Mouse (Mus musculus) heart, embryonic 13.5 days (tissue): ENCODE results near the gene Etnk1. TPM values are rescaled to one million over a fixed set of nuclear protein-coding genes. Genes with fewer than 3 reads are reported as not detected.
A peak's percentile ranks its signal among the peaks of the same experiment; 100 is the strongest.

ENCODE experiments used
- ATAC-seq: fragments of 200-750 bp; cut with Nextera tagmentation; 2 replicates; pipeline ENCODE4 v1.8.0; 2017; ENCODE audit warnings: moderate TSS enrichment; ENCODE audit not compliant: insufficient number of reproducible peaks, low FRiP score, low TSS enrichment; ENCODE audit errors: extremely low read depth
- H3K27ac ChIP-seq: fragments of 300-500 bp; sonication (generic); replicated peaks from 2 replicates; pipeline ENCODE4 v1.5.1; 2015; ENCODE audit warnings: moderate library complexity, mild to moderate bottlenecking, inconsistent platforms
- H3K27me3 ChIP-seq: fragments of 300-500 bp; sonication (generic); replicated peaks from 2 replicates; pipeline ENCODE4 v1.6.1; 2015; ENCODE audit warnings: mild to moderate bottlenecking, inconsistent platforms
- H3K36me3 ChIP-seq: fragments of 300-500 bp; sonication (generic); 2 replicates; pipeline ENCODE4 v1.6.1; 2015; ENCODE audit warnings: mild to moderate bottlenecking, inconsistent platforms
- H3K4me1 ChIP-seq: fragments of 300-500 bp; sonication (generic); 2 replicates; pipeline ENCODE4 v1.6.1; 2015; ENCODE audit warnings: inconsistent platforms
- H3K4me2 ChIP-seq: fragments of 300-500 bp; sonication (generic); 2 replicates; pipeline ENCODE4 v1.6.1; 2015; ENCODE audit warnings: inconsistent platforms, mild to moderate bottlenecking, moderate library complexity
- H3K4me3 ChIP-seq: fragments of 300-500 bp; sonication (generic); 2 replicates; pipeline ENCODE4 v1.5.1; 2015; ENCODE audit warnings: moderate library complexity, mild to moderate bottlenecking, inconsistent platforms
- H3K9ac ChIP-seq: fragments of 300-500 bp; sonication (generic); 2 replicates; pipeline ENCODE4 v1.6.1; 2015; ENCODE audit warnings: inconsistent platforms, mild to moderate bottlenecking, moderate library complexity
- H3K9me3 ChIP-seq: fragments of 300-500 bp; sonication (generic); 2 replicates; pipeline ENCODE4 v1.6.1; 2016; ENCODE audit warnings: inconsistent platforms
- WGBS: fragments of 180-500 bp; shearing (Covaris S2); methylation state at CpG from one replicate; pipeline ENCODE4 v1.1.7; 2015; ENCODE audit warnings: mixed read lengths; 5-methylcytosine and 5-hydroxymethylcytosine counted together
- polyA plus RNA-seq: library from polyadenylated mRNA; unstranded; fragments of >200 nt; fragmentation: Nextera tagmentation; extraction: Ambion mirVana; gene quantifications from 2 replicates; pipeline ENCODE4 v1.2.1, GENCODE M21; 2015

Gene Etnk1
- polyA plus RNA-seq, 1 experiment from 2014 or later, result 11.0 TPM

DNA sequence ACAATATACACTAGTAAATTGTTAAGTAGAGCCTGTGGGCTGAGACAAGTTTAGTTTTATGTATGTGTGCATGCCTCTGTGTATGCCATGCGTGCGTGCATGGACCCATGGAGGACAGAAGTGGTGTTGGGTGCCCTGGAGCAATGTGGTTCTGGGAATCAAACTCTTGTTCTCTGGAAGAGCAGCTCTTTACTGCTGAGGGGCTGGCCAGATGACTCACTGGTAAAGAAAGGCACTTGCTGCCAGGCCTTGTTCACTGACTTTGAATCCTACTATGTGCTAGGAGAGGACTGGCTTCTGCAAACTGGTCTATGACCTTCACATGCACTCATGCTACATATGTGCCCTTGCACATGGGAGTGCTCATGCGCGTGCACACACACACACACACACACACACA lies 7.2 kb downstream of the Etnk1 start:
- Histone ChIP-seq H3K27me3 (no peaks in the 10 kb centered on the region), H3K4me1 (peaks cover 47% of the 10 kb centered on the region), H3K4me3 (no peak overlapping the region), H3K9me3 (no peaks in the 10 kb centered on the region), H3K9ac (no peak overlapping the region), H3K27ac (no peak overlapping the region), H3K36me3 (peaks cover 42% of the 10 kb centered on the region), H3K4me2 (no peak overlapping the region)
- ATAC-seq, result no peak
- 95% methylated on average over 4 of the region's 4 CpGs for WGBS

DNA sequence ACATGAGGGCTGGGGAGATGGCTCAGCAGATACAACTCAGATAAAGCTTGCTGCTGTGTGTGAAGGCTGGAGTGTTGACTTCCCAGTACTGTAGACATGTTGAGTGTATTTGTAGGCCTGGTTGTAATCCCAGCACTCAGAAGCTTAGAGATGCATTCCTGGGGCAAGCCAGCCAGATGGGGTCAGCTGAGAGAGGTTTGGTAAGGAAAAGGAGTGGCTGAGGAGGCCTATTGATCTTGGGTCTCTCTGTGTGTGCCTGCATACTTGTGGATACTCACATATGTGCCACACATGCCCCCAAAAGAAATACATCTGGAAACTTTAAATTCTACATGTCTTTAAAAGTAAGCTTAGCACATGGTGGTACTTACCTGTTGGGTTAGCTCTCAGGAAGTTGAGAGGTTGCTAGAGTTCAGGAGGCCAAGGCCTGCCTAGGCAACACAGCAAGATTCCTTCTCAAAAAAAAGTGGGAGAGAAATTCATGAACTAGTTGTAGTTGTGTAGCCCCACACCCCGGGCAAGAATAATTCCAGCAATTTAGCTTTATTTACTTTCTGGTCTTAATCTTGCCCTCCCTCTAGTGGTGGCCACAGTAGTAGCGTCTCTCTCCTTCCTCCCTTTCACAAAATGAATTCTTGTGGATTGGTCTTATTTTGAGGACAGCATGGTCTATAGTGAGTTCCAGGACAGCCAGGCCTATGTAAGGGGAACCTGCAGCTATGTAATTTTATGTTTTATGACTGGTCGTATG lies 8.1 kb downstream of the Etnk1 start:
- Histone ChIP-seq H3K4me3 (no peak overlapping the region), H3K36me3 (peaks cover 38% of the 10 kb centered on the region), H3K4me2 (no peak overlapping the region), H3K4me1 (peaks cover 47% of the 10 kb centered on the region), H3K27ac (no peak overlapping the region), H3K9ac (no peak overlapping the region), H3K9me3 (no peaks in the 10 kb centered on the region), H3K27me3 (no peaks in the 10 kb centered on the region)
- WGBS, result 38% methylated on average over 3 of the region's 3 CpGs
- ATAC-seq, result no peak

DNA sequence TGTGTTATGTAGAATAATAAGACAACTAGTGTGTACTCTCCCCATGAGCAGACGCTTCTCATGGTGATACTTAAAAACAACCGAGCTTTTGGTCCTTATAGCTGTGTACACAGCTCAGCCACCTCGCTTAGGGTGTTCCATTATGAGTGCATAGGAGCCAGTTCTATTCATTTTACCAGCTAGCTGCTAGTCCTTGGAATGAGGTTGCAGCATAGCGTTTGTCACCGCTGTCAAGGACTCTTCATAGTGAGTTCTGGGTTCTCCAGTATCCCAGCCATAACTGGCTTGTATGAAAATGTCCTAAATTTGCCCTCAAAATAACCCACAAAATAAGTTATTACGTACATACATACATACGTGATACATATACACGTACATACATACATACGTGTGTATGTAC lies 9.1 kb downstream of the Etnk1 start:
- H3K27me3 ChIP-seq, result no peaks in the 10 kb centered on the region
- ATAC-seq, result no peak
- peaks cover 42% of the 10 kb centered on the region for H3K36me3 ChIP-seq
- no peak overlapping the region for H3K27ac ChIP-seq
- H3K4me3 ChIP-seq, result no peak overlapping the region
- H3K4me2 ChIP-seq, result no peak overlapping the region
- H3K9ac ChIP-seq, result no peak overlapping the region
- no peaks in the 10 kb centered on the region for H3K9me3 ChIP-seq
- H3K4me1 ChIP-seq, result peaks cover 39% of the 10 kb centered on the region
- WGBS, result 88% methylated on average over 9 of the region's 9 CpGs

DNA sequence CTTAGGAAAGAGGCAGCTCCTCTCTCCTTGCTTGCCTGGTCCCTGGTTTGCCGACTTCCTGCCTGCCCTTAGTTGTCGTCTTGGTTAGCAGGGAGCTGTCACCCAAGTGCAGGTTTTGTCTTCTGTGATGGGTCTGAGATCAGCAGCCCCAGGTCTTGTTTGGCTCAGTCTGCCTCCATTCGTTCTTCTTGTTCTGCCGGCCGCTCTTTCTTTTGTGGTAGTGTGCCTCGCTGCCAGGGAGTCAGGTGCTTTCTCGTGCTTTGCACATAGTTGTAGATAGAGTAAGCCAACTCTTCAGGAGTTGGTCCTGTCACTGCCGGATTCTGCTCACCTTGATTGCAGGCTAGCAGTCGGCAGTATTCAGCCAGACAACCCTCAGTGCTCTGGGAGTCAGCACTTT lies 9.6 kb downstream of the Etnk1 start:
- WGBS, result 78% methylated on average over 9 of the region's 9 CpGs
- Histone ChIP-seq H3K4me3 (no peak overlapping the region), H3K36me3 (peaks cover 42% of the 10 kb centered on the region), H3K9ac (no peak overlapping the region), H3K4me1 (peaks cover 37% of the 10 kb centered on the region), H3K4me2 (no peak overlapping the region), H3K27ac (no peak overlapping the region), H3K9me3 (no peaks in the 10 kb centered on the region), H3K27me3 (no peaks in the 10 kb centered on the region)
- ATAC-seq, result no peak

DNA sequence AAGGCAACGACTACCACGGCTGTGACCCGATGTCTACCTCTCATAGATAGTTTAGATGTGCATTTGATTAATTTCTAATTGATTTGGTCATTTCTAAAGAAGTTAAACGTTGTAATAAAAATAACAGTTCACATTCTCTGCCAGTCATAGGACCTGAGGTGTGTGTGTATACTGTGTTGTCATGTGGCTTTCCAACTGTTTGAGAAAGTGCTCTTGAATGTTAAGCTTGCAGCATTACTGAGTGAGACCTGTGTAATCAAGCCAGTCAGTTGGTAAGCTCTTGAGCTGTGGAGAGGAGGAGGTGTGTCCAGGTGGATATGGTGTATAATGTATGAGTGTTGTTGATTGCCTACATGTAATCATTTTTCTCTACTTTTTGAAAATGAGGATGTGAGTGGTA lies 12.2 kb downstream of the Etnk1 start:
- no peak overlapping the region for H3K9ac ChIP-seq
- no peak for ATAC-seq
- 78% methylated on average over 4 of the region's 4 CpGs for WGBS

DNA sequence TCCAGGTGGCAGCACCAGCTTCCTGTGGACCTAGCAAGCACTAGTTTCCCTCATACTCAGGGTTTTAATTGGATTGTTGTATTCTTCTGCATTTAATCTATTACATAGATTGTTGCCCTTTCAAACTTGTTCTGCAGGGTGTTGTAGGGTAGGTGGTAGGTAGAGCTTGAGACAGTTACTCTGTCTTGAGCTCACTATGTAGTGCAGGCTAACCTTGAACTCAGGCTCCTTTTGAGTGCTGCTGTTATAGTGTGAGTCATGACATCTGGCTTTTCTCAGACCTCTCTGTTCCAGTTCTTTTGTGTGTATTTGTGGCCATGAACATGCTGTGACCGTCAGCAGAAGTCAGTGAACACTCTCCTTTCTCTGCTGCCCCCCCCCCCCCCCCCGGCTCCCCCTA lies 12.7 kb downstream of the Etnk1 start:
- 61% methylated on average over 2 of the region's 2 CpGs for WGBS
- Histone ChIP-seq H3K9me3 (no peaks in the 10 kb centered on the region), H3K9ac (no peak overlapping the region), H3K36me3 (peaks cover 48% of the 10 kb centered on the region), H3K27ac (no peak overlapping the region), H3K27me3 (no peaks in the 10 kb centered on the region), H3K4me1 (peaks cover 26% of the 10 kb centered on the region), H3K4me2 (no peak overlapping the region), H3K4me3 (no peak overlapping the region)
- no peak for ATAC-seq

More for the DNA sequence above, 12.2 kb downstream of the Etnk1 start:
- H3K4me1 ChIP-seq, result peaks cover 30% of the 10 kb centered on the region
- no peak overlapping the region for H3K27ac ChIP-seq
- no peaks in the 10 kb centered on the region for H3K27me3 ChIP-seq
- peaks cover 43% of the 10 kb centered on the region for H3K36me3 ChIP-seq
- H3K4me3 ChIP-seq, result no peak overlapping the region
- H3K4me2 ChIP-seq, result no peak overlapping the region
- no peaks in the 10 kb centered on the region for H3K9me3 ChIP-seq

DNA sequence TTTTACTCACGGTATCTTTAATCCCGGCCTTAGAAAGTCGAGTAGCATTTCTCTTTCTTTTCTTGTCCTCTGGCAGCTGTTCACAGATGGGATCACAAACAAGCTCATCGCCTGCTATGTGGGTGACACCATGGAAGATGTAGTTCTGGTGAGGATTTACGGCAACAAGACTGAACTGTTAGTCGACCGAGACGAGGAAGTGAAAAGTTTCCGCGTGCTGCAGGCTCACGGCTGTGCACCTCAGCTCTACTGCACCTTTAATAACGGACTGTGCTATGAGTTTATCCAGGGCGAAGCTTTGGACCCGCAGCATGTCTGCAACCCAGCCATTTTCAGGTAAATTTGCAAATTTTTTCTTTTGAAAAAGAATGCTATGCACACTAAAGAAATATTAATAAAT lies 13.5 kb downstream of the Etnk1 start:
- Histone ChIP-seq H3K4me3 (no peak overlapping the region), H3K27ac (no peak overlapping the region), H3K4me1 (peaks cover 21% of the 10 kb centered on the region), H3K27me3 (no peaks in the 10 kb centered on the region), H3K4me2 (no peak overlapping the region), H3K9ac (no peak overlapping the region), H3K9me3 (no peaks in the 10 kb centered on the region), H3K36me3 (peaks cover 54% of the 10 kb centered on the region)
- 88% methylated on average over 14 of the region's 14 CpGs for WGBS
- no peak for ATAC-seq

DNA sequence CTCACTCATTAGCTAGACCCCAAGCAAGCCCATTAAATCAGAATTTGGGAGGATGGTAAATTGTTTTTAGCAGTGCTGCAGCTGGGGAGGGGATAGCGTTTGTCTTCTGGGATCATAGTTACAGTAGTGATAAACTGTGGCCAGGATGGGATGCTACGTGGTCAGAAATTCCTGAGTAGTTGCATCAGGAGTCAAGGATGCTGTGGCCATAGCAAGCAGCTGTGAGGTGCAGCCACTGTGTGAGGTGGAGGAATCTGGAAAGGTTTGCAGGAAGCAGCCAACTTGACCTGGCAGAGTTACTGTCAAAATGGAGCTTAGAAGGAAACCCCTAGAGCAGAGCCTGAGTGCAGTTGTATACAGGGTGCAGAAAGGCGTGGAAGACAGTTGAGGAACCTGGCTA lies 17.1 kb downstream of the Etnk1 start:
- H3K4me1 ChIP-seq, result peaks cover 11% of the 10 kb centered on the region
- no peak overlapping the region for H3K4me3 ChIP-seq
- WGBS, result 70% methylated on average over 3 of the region's 3 CpGs
- no peak for ATAC-seq
- no peak overlapping the region for H3K4me2 ChIP-seq
- H3K9ac ChIP-seq, result no peak overlapping the region
- H3K9me3 ChIP-seq, result no peaks in the 10 kb centered on the region
- H3K27ac ChIP-seq, result no peak overlapping the region
- no peaks in the 10 kb centered on the region for H3K27me3 ChIP-seq
- H3K36me3 ChIP-seq, result peaks cover 63% of the 10 kb centered on the region

DNA sequence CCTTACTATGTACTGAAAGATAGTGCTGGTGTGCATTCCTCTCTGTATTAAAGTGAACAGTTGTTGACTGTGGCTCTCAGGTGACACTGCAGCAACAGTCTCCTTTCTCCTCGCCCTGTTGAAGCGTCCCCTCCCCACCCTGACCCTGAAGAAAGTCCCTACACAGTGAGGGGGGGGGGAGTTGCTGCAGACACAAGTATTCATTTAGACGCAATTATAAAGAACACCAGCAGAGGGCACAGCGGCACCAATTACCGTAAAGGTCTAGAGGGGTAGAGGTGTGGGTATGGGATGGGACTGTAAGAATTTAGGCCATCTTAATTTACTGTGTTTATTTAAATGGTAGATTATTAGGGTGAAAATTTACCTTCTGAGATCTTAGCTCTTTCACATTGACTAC lies 17.7 kb downstream of the Etnk1 start:
- Histone ChIP-seq H3K27me3 (no peaks in the 10 kb centered on the region), H3K27ac (no peak overlapping the region), H3K9ac (no peak overlapping the region), H3K4me2 (no peak overlapping the region), H3K4me1 (0 out of 2 replicates have a peak, but pooled peaks cover 4% of the 10 kb centered on the region), H3K4me3 (no peak overlapping the region), H3K36me3 (peaks cover 68% of the 10 kb centered on the region), H3K9me3 (no peaks in the 10 kb centered on the region)
- WGBS, result 58% methylated on average over 5 of the region's 5 CpGs
- ATAC-seq, result no peak

DNA sequence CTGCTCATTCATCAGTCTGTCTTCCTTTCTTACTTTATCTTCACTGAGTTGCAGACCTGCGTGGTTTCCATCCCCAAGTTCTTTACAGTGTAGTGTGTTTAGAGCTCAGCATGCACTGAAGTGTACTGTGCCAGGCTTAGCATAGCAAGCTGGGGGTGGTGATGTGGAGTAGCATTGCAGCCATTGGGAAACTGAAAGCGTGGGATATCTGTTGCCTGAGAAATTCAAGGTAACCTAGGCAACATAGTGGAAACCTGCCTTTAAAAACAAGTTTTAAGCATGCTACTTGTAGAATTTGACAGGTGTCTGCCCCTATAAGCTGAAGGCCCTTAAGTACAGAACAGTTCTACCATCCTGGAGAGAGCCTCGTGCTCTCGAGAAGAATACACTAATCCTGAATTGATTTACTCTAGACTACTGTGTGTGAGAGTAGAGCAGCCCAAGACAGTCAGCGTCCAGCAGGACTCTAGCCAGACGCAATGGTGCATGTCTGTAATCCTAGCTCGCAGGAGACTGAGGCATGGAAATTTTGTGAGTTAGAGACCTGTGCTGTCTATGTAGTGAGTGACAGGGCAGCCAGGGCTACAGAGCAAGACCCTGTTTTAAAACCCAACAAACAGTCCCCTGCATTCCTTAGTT lies 23.9 kb downstream of the Etnk1 start:
- ATAC-seq, result no peak
- WGBS, result 73% methylated on average over 7 of the region's 7 CpGs
- H3K9me3 ChIP-seq, result no peaks in the 10 kb centered on the region

DNA sequence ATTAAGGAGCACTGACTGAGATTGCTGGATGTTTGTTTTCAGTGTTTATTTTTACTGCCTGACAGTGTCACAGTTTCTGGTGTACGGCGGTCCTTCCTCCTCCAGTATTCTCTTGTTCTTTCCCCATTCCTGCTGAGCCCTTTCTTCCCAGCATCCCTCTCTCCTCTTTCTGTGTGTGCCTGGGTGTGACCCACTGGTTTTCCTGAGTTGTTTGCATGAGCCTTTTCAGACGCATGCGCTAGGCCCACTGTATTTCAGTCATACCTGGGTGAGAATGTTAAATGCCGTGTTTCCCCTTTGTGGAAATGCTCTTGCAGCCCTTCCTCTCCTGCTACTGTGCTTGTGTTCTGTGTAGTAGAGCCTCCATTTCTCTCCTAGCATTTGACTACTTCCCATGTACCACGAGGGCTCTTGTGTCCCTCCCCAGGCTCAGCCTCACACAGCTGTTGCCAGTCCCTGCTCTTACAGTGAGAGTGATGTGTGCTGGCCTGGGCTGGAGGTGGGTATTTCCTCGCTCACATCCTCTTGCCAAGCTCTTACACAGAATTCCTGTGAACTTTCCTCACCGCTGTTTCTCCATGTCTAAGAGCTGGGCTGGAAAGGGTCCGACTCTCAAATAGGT lies 24.6 kb downstream of the Etnk1 start:
- peaks cover 28% of the 10 kb centered on the region for H3K4me1 ChIP-seq
- H3K27me3 ChIP-seq, result no peaks in the 10 kb centered on the region
- H3K4me2 ChIP-seq, result no peak overlapping the region
- H3K27ac ChIP-seq, result peak overlapping the region; percentile 54; the same call in 1 of the 2 replicates
- no peak for ATAC-seq
- no peak overlapping the region for H3K4me3 ChIP-seq
- 72% methylated on average over 9 of the region's 9 CpGs for WGBS
- H3K36me3 ChIP-seq, result peaks cover 48% of the 10 kb centered on the region
- H3K9ac ChIP-seq, result peak overlapping the region; percentile 8; the same call in 1 of the 2 replicates
- no peaks in the 10 kb centered on the region for H3K9me3 ChIP-seq

More for the DNA sequence above, 23.9 kb downstream of the Etnk1 start:
- no peaks in the 10 kb centered on the region for H3K27me3 ChIP-seq
- peaks cover 44% of the 10 kb centered on the region for H3K36me3 ChIP-seq
- H3K27ac ChIP-seq, result no peak overlapping the region
- no peak overlapping the region for H3K4me2 ChIP-seq
- H3K4me3 ChIP-seq, result no peak overlapping the region
- peaks cover 28% of the 10 kb centered on the region for H3K4me1 ChIP-seq
- H3K9ac ChIP-seq, result no peak overlapping the region
